Mouse (Mus musculus): ENCODE results near the gene Wnt4. TPM values are rescaled to one million over a fixed set of nuclear protein-coding genes. Genes with fewer than 3 reads are reported as not detected.

The Wnt4 gene
- polyA plus RNA-seq (2015; fragmentation: Nextera tagmentation; extraction: Ambion mirVana) = 0.12 and 0.22 TPM in 2 replicates

DNA sequence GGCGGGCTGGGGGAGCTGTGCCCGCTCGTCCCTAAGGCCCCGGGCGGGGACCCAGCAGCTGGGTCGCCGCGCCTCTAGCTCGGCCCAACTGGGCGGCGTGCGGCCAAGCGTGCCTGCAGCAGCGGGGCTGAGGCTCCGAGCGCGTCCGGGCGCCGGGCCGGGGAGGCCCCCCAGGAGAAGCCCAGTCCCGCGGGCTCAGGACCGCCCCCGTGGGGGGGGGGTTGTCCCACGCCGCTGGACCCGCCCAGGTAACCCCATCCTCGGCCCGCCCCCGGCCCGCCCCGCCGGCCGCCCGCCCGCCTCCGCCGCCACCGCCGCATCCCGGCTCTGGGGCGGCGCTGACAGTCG, at the start of gene Wnt4:
Gene Wnt4, plus strand, starts transcription at position 324 of the 348 bp plus-strand sequence.
- WGBS (ENCODE audit: insufficient replicate concordance) = 1% methylated on average over 26 of the region's 45 CpGs
- peak; percentile 39; the same call in 1 of the 2 replicates for ATAC-seq (ENCODE audit: low read depth)

DNA sequence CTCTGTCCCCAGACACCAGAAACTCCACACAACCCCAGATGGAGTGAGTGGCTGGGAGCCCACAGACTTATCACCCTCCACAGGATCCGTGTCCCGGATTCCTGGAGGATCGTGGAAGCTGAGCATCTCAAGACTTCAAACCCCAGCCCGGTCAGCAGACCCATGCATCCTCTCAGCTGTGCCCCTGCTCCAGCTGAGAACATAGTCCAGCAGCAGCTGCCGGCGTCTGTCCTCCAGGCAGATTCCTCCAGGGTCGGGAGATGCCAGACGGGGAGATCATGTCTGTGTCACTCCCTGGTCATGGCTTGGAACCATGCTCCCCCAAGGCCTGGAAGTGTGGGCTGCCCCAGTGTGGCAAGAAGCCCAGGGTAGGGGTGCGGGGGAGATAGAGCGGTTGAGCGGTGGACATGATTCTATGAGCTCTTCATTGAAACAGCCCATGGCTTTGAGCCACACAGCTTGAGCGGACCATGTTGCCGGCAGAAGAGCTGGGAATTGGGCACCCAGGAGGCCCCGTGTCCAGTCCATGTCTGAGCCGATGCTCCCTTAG, 48.6 kb upstream of the Wnt4 start:
- ATAC-seq (ENCODE audit: low read depth) = no peak
- Histone ChIP-seq H3K4me2 (no peak overlapping the region), H3K27ac (no peak overlapping the region), H3K4me1 (replicated peaks) (no peaks in the 10 kb centered on the region), H3K36me3 (no peaks in the 10 kb centered on the region), H3K9me3 (replicated peaks) (no peaks in the 10 kb centered on the region), H3K27me3 (no peaks in the 10 kb centered on the region), H3K4me3 (replicated peaks) (no peak overlapping the region), H3K9ac (no peak overlapping the region)
- DNase-seq = no peak
- 73% methylated on average over 15 of the region's 15 CpGs for WGBS (ENCODE audit: insufficient replicate concordance)

More for the DNA sequence above, at the start of gene Wnt4:
- Histone ChIP-seq H3K9ac (no peak within 1 kb of the TSS), H3K36me3 (no peaks in the 10 kb centered on the region), H3K27me3 (peaks cover 86% of the 10 kb centered on the region), H3K27ac (no peak within 1 kb of the TSS), H3K4me3 (replicated peaks) (peak within 1 kb of the TSS; percentile 42), H3K4me1 (replicated peaks) (0 out of 2 replicates have a peak, but pooled peaks cover 7% of the 10 kb centered on the region), H3K9me3 (replicated peaks) (no peaks in the 10 kb centered on the region), H3K4me2 (peak within 1 kb of the TSS; percentile 57)
- DNase-seq = no peak

DNA sequence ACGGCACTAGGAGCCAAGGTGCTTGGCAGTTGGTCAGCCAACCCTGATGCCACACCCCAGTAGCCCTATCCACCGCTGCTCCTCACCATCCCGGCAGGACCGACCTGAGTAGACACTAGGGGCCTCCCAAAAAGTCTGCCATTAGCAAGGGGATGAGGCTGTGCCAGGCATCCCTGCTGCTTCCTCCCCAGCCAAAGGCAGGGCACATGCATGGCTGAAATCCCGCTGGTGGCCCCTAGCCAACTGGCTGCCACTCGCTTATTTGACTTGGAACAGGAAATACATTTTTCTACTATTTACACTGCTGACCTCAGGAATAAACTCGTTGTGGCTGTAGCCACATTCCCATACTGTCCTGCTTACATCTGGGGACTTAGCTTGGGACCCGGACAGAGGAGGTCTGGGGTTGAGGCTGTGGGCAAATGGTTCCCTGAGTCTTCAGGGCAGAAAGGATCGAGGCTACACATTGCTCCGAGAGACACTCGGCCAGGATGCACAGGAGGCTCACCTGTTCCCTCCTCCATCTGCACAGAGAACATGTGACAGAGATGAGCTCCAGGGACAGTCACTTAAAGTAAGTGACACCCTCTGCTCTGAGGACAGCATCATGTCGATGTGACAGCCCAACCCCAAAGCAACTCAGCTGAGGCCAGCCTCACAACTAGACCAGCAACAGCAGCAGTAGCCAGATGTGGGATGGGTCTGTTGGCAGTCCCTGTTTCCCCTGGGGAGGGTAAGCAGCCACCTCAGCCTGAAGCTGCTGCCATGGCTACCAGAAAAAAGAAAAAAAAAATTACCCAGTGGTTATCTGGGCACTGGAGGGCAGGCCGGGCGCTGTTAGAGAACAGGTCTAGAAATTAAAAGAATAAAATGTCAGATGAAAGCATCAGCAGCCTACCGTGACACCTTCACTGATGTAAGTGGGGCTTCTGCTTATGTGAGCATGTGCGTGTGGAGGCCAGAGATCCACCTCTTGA, 45.5 kb upstream of the Wnt4 start:
- no peaks in the 10 kb centered on the region for H3K36me3 ChIP-seq
- no peak overlapping the region for H3K4me2 ChIP-seq
- ATAC-seq (ENCODE audit: low read depth) (no peak), DNase-seq (no peak)
- H3K4me3 ChIP-seq (replicated peaks) = no peak overlapping the region
- H3K9ac ChIP-seq = no peak overlapping the region
- no peaks in the 10 kb centered on the region for H3K27me3 ChIP-seq
- WGBS (ENCODE audit: insufficient replicate concordance) = 56% methylated on average over 16 of the region's 16 CpGs
- H3K27ac ChIP-seq = no peak overlapping the region; the same call in 1 of the 2 replicates
- no peaks in the 10 kb centered on the region for H3K4me1 ChIP-seq (replicated peaks)
- no peaks in the 10 kb centered on the region for H3K9me3 ChIP-seq (replicated peaks)

DNA sequence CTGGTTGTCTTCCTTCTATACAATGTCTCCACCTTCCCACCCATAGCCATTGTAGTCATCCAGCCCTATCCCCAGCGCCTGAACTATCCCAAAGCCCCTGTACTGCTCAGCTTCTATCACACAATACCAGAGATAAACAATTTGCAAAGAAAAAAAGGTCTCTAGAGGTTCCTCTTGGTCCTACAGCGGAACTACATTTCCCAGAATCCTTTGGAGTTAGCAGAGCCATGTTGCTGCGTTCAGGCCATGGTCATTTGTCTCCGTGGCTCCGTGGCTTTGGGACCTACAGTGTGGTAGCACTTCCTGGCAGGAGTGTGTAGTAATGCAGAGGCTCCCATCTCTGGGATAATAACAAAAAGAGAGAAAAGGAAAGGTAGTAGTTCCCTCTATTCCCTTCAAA, 43.7 kb upstream of the Wnt4 start:
- H3K4me3 ChIP-seq (replicated peaks) = no peak overlapping the region
- no peaks in the 10 kb centered on the region for H3K4me1 ChIP-seq (replicated peaks)
- no peaks in the 10 kb centered on the region for H3K36me3 ChIP-seq
- no peaks in the 10 kb centered on the region for H3K27me3 ChIP-seq
- no peaks in the 10 kb centered on the region for H3K9me3 ChIP-seq (replicated peaks)
- H3K27ac ChIP-seq = no peak overlapping the region
- ATAC-seq (ENCODE audit: low read depth) (no peak), DNase-seq (no peak)
- no peak overlapping the region for H3K4me2 ChIP-seq
- 41% methylated on average over 5 of the region's 5 CpGs for WGBS (ENCODE audit: insufficient replicate concordance)
- no peak overlapping the region for H3K9ac ChIP-seq

DNA sequence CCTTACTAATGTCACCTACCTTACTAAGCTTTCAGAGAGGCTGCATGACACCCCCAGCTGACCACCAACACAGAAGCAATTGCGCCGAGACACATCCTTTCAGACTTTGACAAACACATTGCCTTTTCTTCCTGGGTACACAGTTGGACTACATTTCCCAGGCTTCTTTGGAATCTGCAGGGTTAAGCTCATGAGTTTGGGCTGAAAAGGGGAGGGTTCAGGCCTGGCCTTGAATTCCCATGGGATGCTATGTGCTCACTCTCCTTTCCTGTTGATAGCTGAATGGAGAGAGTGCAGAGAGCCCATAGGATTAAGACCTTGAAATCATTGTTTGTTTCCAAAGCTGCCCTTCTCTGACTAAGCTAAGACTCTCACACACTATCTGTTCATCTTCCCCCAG, 42.8 kb upstream of the Wnt4 start:
- DNase-seq = no peak

DNA sequence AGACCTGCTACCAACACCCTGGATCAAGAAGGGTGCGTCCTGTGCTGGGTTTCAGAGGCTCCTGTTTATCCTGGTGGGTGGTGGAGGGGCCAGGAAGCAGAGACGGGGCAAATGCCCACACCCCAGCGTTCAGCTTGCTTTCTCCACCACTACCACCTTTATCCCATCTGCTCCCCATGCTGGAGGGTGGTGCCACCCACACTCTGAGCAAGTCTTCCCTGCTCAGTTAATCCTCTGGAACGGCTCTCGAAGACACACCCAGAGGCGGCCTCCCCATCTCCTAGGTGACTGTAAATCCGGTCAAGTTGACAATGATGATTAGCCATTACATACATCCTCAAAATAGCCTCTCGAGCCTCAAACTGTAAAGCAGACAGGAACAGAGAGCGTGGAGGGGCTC, 41.9 kb upstream of the Wnt4 start:
- Histone ChIP-seq H3K4me2 (no peak overlapping the region), H3K9me3 (replicated peaks) (no peaks in the 10 kb centered on the region), H3K4me3 (replicated peaks) (no peak overlapping the region), H3K27ac (no peak overlapping the region), H3K9ac (no peak overlapping the region), H3K36me3 (no peaks in the 10 kb centered on the region), H3K27me3 (no peaks in the 10 kb centered on the region), H3K4me1 (replicated peaks) (no peaks in the 10 kb centered on the region)
- ATAC-seq (ENCODE audit: low read depth) = no peak
- no peak for DNase-seq
- 62% methylated on average over 9 of the region's 9 CpGs for WGBS (ENCODE audit: insufficient replicate concordance)

More for the DNA sequence above, 42.8 kb upstream of the Wnt4 start:
- no peaks in the 10 kb centered on the region for H3K27me3 ChIP-seq
- H3K4me2 ChIP-seq = no peak overlapping the region
- no peak overlapping the region for H3K4me3 ChIP-seq (replicated peaks)
- 81% methylated on average over 2 of the region's 2 CpGs for WGBS (ENCODE audit: insufficient replicate concordance)
- no peaks in the 10 kb centered on the region for H3K4me1 ChIP-seq (replicated peaks)
- H3K9me3 ChIP-seq (replicated peaks) = no peaks in the 10 kb centered on the region
- H3K9ac ChIP-seq = no peak overlapping the region
- no peak for ATAC-seq (ENCODE audit: low read depth)
- H3K36me3 ChIP-seq = no peaks in the 10 kb centered on the region
- no peak overlapping the region for H3K27ac ChIP-seq

DNA sequence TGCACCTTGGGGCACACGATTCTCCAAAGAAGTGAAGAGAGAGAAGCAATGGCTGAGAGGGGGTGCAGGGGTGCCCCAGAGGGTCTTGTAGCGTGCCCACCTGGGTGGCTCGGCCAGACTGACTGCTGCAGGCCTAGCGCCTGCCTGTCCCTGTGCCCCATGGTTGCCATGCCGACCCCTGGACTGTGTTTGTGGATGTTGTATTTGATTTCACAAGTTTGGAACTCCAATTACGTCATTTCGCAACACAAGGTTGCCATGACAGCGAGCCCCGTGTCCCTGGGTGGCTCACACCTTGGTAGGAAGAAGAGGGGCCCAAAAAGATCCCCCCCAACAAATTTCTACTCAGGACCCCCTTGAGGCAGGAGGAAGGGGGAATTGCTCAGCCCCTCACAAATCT, 32.4 kb upstream of the Wnt4 start:
- DNase-seq (no peak), ATAC-seq (ENCODE audit: low read depth) (no peak)
- Histone ChIP-seq H3K27me3 (no peaks in the 10 kb centered on the region), H3K4me1 (replicated peaks) (no peaks in the 10 kb centered on the region), H3K36me3 (no peaks in the 10 kb centered on the region), H3K4me3 (replicated peaks) (no peak overlapping the region), H3K9ac (no peak overlapping the region), H3K9me3 (replicated peaks) (no peaks in the 10 kb centered on the region), H3K27ac (no peak overlapping the region), H3K4me2 (no peak overlapping the region)
- WGBS (ENCODE audit: insufficient replicate concordance) = 55% methylated on average over 9 of the region's 9 CpGs

DNA sequence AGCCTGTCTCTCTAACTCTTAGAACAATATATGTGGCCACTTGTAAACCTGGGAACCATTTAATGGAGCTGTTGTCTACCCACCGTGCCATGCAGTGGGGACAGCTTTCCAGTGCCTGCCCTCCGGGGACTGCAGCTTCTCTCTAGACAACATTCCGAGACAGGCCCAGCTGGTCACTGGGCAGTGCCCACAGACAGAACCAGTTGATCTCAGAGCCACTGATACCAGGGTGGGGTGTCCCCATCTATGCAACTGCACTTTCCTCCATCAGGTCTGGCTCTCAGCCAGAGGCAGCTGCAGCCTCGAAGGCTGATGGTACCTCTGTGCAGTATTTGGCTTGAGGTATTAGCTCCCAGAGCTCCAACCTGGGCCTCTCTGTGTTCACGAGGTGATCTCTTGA, 27.0 kb upstream of the Wnt4 start:
- ATAC-seq (ENCODE audit: low read depth) (no peak), DNase-seq (no peak)
- H3K36me3 ChIP-seq = no peaks in the 10 kb centered on the region
- H3K4me3 ChIP-seq (replicated peaks) = no peak overlapping the region
- H3K9ac ChIP-seq = no peak overlapping the region
- H3K27me3 ChIP-seq = no peaks in the 10 kb centered on the region
- H3K27ac ChIP-seq = no peak overlapping the region
- peaks cover 5% of the 10 kb centered on the region; the same call in 1 of the 2 replicates for H3K9me3 ChIP-seq (replicated peaks)
- WGBS (ENCODE audit: insufficient replicate concordance) = 60% methylated on average over 5 of the region's 5 CpGs
- H3K4me1 ChIP-seq (replicated peaks) = peaks cover 6% of the 10 kb centered on the region
- no peak overlapping the region for H3K4me2 ChIP-seq

DNA sequence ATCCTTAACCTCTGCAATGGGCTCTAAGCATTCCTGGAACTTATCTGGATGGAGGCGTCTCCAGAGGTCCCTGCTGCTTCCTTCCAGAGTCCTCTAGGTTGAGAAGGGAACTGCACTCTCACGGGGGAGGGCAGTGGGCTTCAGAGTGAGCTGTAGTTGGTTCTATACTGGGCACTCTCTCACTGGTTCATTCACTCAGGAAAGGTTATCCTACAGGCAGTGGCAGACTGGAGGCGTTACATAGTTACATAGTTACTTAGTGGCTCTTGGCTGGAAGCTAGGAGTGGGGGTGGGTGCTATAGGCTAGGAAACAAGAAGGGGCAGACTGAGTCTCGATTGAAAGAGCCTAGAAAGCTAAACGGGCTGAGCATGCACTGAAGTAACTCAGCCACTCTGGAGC, 26.4 kb upstream of the Wnt4 start:
- no peak for DNase-seq
- no peak for ATAC-seq (ENCODE audit: low read depth)
- Histone ChIP-seq H3K27me3 (no peaks in the 10 kb centered on the region), H3K4me1 (replicated peaks) (peaks cover 6% of the 10 kb centered on the region), H3K36me3 (no peaks in the 10 kb centered on the region), H3K9me3 (replicated peaks) (peaks cover 5% of the 10 kb centered on the region; the same call in 1 of the 2 replicates), H3K4me2 (no peak overlapping the region), H3K27ac (no peak overlapping the region), H3K9ac (no peak overlapping the region), H3K4me3 (replicated peaks) (no peak overlapping the region)
- WGBS (ENCODE audit: insufficient replicate concordance) = 27% methylated on average over 5 of the region's 5 CpGs

DNA sequence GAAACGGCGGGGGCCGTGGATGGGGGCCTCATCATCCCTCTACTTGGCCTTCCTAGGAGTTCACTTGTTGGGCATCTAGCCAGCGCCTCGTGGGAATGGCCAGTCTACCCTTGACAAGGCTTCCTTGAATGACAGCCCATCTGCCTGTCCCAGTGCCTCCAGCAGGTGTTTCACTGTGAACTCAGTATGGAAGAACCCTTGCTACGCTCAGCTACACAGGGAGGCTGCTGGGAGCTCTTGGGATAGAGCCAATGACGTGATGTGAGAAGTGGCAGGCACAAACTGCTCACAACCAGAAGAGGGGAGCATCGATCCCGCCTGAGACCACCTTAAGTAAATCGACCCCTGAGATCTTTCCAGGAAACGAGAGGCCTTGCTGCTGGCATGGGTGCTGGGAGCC, 23.7 kb upstream of the Wnt4 start:
- DNase-seq = no peak
- no peak overlapping the region for H3K4me3 ChIP-seq (replicated peaks)
- H3K27ac ChIP-seq = no peak overlapping the region
- peaks cover 6% of the 10 kb centered on the region for H3K4me1 ChIP-seq (replicated peaks)
- no peak overlapping the region for H3K9ac ChIP-seq
- WGBS (ENCODE audit: insufficient replicate concordance) = 58% methylated on average over 11 of the region's 11 CpGs
- no peaks in the 10 kb centered on the region for H3K27me3 ChIP-seq
- H3K4me2 ChIP-seq = no peak overlapping the region
- H3K9me3 ChIP-seq (replicated peaks) = peaks cover 5% of the 10 kb centered on the region; the same call in 1 of the 2 replicates
- no peaks in the 10 kb centered on the region for H3K36me3 ChIP-seq
- no peak for ATAC-seq (ENCODE audit: low read depth)

DNA sequence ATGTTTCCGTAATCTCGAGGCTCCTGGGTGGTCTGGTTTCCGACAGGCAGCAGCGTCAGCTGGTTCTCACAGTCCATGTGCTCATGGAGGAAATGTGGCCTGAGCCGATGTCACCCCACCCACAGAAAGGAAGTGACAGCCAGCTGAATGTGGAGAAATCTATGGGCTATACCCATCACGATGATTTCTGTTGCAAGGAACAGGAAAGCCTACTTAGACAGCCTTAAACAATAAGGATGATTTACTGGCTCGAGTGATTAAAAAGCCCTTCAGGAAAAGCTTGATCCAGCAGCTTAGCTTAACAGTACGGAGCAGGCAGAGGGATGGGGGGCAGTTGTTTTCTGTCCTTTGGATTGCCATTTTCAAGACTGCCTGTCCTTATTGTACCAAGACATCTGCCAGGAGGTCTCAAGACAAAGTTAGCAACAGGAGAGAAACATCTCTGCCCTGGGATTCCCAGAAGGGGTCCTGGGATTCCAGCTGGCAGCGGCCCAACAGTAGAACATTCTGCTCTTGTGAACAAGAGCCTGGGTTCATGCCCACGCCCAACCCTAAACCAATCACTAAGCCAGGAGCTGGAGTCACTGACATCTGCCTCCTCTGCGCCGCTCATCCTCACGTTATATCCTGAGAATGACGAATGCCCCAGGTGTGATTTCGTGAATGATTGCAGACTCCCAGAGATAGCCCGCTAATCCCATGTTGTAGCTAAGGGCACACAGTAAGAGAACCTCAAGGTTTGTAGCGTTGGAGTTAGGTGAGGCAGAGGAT, 22.9 kb upstream of the Wnt4 start:
- H3K36me3 ChIP-seq = no peaks in the 10 kb centered on the region
- H3K4me1 ChIP-seq (replicated peaks) = peaks cover 6% of the 10 kb centered on the region
- peaks cover 5% of the 10 kb centered on the region; the same call in 1 of the 2 replicates for H3K9me3 ChIP-seq (replicated peaks)
- no peak overlapping the region for H3K4me2 ChIP-seq
- H3K4me3 ChIP-seq (replicated peaks) = no peak overlapping the region
- DNase-seq = no peak
- no peak overlapping the region for H3K9ac ChIP-seq
- no peaks in the 10 kb centered on the region for H3K27me3 ChIP-seq
- no peak for ATAC-seq (ENCODE audit: low read depth)
- 48% methylated on average over 17 of the region's 17 CpGs for WGBS (ENCODE audit: insufficient replicate concordance)
- no peak overlapping the region for H3K27ac ChIP-seq

All from liver, embryonic 13.5 days (tissue).